Mouse (Mus musculus) splenic B cell, adult 2 months (primary cell): ENCODE measurements around the gene Dcst1.
A peak's percentile ranks its signal among the peaks of the same experiment; 100 is the strongest.

Source experiments
- DNase-seq: peaks from one replicate; pipeline ENCODE4 v3.0.0-alpha.2; 2011; ENCODE audit warnings: low read depth, low spot score
- H3K27me3 ChIP-seq: 2 replicates; pipeline ENCODE4 v1.6.1; 2012; ENCODE audit warnings: mild to moderate bottlenecking, low read length, moderate library complexity, mixed read lengths; ENCODE audit not compliant: control insufficient read depth, poor library complexity, insufficient read depth, severe bottlenecking
- H3K36me3 ChIP-seq: 2 replicates; pipeline ENCODE4 v1.6.1; 2012; ENCODE audit warnings: mild to moderate bottlenecking, low read length, moderate library complexity, mixed read lengths; ENCODE audit not compliant: control insufficient read depth, poor library complexity, insufficient read depth, severe bottlenecking

Dcst1 gene

DNA sequence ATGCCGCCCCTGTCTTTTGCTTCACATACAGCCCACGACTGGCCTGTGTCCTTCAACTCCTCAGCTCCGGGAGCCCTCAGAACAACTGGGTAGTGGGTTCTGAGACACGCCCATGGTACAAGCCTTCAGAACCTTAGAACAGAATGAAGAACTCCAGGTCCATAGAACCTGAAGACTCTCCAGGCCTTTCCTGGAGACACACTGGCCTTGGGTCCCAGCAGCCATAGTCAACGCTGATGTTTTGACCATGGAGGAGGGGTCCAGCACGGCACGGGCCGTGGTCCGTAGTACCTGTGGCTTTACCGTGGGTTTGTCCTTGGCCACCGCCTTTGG is at the start of gene Dcst1:
TSS of gene Dcst1 (minus strand) at position 101 of the 333 bp plus-strand sequence.
- H3K36me3 ChIP-seq, result no peaks in the 10 kb centered on the region
- DNase-seq, result no peak
- H3K27me3 ChIP-seq, result no peaks in the 10 kb centered on the region

DNA sequence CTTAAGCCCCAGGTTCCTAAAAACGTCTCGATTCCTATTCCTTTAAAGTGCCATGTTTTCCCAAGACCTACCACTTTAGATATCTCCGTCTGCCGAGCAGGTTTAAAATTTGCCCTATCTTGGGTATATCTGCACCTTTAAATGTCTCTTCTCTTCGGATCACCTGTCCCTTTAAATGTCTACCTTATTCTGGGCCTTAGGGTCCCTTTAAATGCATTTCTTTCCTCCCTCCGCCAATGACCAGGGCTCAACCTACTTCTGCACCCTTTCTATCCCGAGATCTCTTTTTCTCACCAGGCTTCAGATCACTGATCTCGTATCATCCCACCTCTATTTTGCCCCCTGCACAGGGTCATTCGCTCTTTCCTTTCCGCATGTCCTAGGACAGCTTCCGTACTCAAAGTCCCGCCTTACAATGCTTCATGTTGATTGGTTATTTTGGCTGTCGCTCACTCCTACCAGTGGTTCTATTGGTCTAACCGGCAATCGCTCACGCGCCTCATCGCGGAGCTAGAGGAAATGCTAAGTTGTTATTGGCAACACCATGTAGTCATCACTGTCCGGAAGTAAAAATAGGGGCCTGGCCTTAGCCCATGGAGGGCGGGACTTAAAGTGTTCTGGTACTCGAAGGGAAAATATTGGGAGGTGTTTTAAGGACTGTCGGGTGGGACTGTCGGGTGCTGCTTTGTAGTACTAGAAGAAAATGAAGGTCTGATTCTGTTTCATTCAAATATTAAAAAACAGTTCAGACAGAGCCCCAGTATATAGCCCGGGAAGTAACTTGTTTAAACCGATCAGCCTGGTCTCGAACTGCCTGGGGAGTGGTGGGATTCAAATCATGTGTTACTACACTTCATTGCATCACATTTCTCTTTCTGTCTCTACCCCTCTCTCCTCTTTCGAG is 46.7 kb upstream of the Dcst1 start, which contains the start of gene Flad1:
TSS of gene Flad1 (minus strand) at position 381 of the 904 bp plus-strand sequence.
- H3K27me3 ChIP-seq, result no peaks in the 10 kb centered on the region
- DNase-seq, result peak; percentile 100

DNA sequence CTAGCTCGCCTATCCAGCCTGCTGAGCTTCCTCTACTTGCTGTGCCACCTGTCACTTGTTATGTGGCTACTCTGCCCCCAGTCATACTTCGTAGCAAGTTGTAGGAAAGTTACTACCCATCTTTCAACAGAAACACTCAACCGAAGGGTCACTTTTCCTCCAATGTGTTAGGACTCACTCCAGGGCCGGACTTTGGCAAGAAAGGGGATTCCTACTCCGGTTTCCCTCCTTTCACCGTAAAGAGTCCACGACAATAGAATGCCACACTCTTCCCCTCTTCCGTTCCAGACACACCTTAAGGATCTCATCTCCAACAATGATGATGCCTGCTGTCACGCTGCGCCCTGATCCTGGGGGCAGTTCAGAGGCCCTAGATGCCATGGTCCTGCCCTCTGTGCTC is 45.8 kb upstream of the Dcst1 start:
- Histone ChIP-seq H3K36me3 (peaks cover 7% of the 10 kb centered on the region; the same call in 1 of the 2 replicates), H3K27me3 (no peaks in the 10 kb centered on the region)
- DNase-seq, result no peak

More for the DNA sequence above, 46.7 kb upstream of the Dcst1 start, which contains the start of gene Flad1:
- peaks cover 7% of the 10 kb centered on the region; the same call in 1 of the 2 replicates for H3K36me3 ChIP-seq

DNA sequence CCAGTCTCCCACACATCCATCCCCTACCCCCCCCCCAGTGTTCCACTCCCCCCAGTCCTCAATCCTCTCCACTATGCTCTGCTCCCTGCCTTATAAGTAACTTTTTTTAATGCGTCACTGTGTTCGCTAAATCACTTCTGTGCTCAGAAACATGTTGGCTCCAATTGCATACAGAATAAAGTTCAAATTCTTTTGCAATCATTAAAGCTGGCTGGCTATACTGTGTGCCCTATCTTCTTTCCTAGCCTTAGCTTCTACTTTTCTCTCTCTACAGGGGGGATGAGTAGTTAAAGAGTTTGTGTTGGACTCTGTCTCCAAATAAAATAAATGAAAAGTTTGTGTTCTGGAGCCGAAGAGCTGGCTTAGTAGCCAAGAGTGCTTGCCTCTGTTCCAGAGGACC is 44.6 kb upstream of the Dcst1 start:
- no peaks in the 10 kb centered on the region for H3K27me3 ChIP-seq
- no peak for DNase-seq
- H3K36me3 ChIP-seq, result peaks cover 10% of the 10 kb centered on the region

DNA sequence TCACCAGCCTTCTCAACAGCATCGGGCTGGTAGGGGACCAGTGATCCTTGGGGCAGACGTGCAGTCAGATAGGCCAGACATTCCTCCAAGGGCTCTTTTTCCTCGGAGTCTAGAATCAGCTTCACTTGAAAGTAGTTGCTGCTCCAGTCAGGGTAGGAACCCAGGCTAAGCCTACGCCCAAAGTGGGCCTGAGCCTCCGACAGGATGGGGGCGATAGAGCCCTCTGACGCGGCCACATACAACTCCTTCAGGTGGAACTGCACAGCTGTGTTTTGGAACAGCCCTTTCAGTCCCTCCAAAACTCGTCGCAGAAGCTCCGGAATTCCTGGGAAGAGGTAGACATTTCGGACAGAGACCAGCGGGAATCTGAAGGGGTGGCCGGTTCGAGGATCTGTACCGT is 43.4 kb upstream of the Dcst1 start:
- peaks cover 13% of the 10 kb centered on the region for H3K36me3 ChIP-seq
- no peaks in the 10 kb centered on the region for H3K27me3 ChIP-seq
- no peak for DNase-seq

DNA sequence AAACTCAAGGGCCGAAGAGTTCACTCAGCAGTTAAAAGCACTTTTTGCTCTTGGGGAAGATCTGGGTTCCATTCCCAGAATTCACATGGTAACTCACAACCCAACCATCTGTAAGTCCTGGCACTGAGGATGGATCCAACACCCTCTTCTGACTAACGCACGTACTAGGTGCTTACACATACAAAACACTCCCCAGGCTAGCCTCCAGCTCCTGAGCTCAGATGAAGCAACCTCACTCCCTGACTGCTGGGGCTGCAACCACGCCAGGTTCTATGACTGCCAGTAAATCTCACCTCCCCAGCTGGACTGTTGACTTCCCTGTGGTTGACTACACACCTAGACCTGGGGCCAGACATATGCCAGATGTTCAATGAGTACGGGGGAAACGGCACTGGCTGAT is 41.8 kb upstream of the Dcst1 start:
- Histone ChIP-seq H3K36me3 (peaks cover 17% of the 10 kb centered on the region), H3K27me3 (no peaks in the 10 kb centered on the region)
- no peak for DNase-seq

DNA sequence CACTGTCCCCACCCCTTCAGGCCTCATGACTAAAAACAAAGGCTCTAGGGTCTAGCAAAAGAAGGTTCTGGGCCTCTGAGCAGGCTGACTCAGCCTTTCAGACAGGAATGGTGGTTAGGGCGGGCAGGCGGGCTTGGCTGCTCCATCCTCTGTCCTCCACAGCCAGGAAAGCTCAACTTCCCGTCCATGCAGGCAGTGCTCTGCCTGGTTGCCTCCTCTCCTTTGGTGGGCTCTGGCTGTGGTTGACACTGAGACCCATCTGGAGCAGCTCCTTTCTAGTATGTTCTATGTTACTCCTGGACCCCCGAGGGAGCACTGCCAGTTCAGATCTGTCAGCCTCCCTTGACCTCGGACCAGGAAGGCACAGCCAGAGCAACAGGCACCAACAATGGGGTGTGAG is 37.6 kb upstream of the Dcst1 start, which contains the start of gene Lenep:
TSS of gene Lenep (minus strand) at position 101 of the 400 bp plus-strand sequence.
- H3K27me3 ChIP-seq, result no peaks in the 10 kb centered on the region
- peaks cover 15% of the 10 kb centered on the region for H3K36me3 ChIP-seq
- no peak for DNase-seq

DNA sequence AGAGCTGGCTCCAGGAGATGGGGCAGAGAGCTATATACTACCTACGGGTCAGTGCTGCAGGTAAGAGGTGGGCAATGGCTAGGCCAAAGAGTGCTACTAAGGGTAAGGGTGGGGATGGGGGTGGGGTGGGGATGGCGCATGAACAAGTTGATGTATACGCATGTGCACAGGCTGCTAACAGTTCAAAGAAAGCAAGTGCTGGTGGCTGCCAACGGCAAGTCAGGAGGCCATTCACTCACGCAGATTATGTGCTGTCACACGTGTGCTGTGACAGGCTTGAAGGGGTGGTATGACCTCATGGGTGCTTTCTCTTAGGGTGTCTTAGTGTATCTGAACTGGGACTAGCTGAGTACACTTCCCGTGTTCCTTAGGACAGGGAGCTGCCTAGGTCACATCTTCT is 36.3 kb upstream of the Dcst1 start:
- DNase-seq, result no peak
- Histone ChIP-seq H3K36me3 (peaks cover 15% of the 10 kb centered on the region), H3K27me3 (no peaks in the 10 kb centered on the region)

DNA sequence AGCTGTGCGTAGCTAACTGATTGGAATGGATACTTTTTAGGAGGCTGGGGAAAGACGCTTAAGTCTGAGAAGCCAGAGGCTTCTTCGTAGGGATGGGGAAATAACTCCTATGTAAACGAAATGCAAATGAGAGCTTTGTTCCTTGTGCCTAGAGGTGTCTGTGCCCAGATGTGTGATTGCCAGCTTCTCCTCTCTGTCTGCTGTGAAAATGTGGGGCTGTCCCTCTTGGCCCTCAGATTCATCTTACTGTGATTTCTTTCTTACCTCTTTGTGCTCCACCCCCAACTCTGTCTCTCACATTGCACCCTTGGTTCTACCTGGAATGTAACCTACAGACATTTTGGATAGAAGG is 31.6 kb upstream of the Dcst1 start:
- H3K36me3 ChIP-seq, result peaks cover 4% of the 10 kb centered on the region; the same call in 1 of the 2 replicates

DNA sequence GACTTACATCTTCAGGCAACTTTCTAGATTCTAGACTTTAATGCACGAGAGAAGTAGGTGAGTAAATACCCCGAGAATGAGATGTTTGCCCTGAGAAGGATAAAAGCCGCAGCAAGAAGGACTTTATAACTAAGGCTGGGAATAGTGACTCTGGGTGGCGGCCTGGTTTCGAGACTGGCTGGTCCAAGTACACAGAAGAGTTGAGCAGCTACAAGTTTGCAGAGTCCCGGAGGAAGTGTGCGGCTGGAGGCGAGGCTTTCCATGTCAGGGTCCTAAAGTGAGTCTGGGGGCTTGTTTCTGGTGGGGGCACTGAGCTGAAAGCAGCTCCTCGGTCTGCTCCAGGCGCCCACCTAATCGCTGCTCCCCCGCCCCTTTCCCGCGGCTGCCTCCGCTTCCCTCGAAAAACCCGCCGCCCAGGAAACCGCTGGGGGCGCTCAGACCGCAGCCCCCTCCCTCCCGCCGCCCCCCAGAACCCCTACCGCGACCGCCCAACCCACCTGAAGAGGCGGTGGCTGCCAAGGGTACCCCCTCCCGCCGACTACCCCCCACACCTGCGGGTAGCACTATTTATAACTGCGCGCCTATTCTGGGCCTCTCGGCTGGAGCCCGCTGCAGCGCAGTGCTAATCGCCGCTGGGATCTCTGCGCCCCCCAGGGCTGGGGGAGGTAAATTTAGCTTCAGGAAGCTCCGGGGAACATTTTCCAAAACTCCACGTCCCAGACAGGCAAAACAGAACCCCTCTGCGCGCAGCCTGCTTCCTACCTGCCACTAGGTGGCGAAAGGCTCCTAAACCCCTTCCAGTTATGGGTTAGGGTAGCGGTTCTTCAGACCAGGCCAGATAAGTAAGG is 31.0 kb upstream of the Dcst1 start:
- H3K36me3 ChIP-seq, result no peaks in the 10 kb centered on the region
- DNase-seq, result peak; percentile 73
- no peaks in the 10 kb centered on the region; the same call in 1 of the 2 replicates for H3K27me3 ChIP-seq

More for the DNA sequence above, 31.6 kb upstream of the Dcst1 start:
- H3K27me3 ChIP-seq, result no peaks in the 10 kb centered on the region; the same call in 1 of the 2 replicates
- DNase-seq, result no peak

DNA sequence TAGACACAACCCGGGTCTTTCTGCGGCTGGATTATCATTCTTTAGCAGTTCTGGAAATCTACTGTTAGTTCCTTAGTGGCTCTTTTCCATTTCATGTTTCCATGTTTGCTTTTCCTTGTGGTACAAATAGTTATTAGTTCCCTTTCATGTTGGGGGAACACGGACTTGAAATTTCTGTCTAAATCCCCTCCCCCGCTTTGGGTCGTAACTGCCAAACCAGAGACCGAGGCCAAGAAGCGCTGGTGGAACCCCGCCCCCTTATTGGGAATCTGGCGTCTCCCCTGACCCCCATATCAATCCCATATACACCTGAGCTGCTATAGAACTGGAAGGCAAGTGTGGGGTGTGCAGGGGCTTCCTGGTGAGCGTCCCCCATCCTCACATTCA is 30.4 kb upstream of the Dcst1 start:
- H3K27me3 ChIP-seq, result no peaks in the 10 kb centered on the region; the same call in 1 of the 2 replicates
- DNase-seq, result no peak
- no peaks in the 10 kb centered on the region for H3K36me3 ChIP-seq

DNA sequence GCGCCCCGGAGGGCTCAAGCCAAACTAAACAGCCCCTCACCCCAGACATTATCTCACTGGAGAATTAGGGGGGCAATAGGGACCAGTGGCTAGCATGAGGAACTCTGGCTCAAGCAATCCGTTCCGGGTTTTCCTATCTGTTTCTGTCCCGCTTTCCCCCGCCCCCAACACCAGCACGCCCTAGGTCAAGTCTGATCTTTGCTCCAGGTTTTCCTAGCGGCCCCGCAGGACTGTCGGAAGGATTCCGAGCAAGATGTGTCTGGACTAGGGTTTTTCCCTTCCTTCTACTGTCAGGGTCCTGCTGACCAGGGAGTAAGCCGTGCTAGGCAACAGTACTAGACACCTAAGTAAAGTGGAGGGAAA is 29.8 kb upstream of the Dcst1 start:
- peak; percentile 56 for DNase-seq
- no peaks in the 10 kb centered on the region for H3K36me3 ChIP-seq
- no peaks in the 10 kb centered on the region; the same call in 1 of the 2 replicates for H3K27me3 ChIP-seq

DNA sequence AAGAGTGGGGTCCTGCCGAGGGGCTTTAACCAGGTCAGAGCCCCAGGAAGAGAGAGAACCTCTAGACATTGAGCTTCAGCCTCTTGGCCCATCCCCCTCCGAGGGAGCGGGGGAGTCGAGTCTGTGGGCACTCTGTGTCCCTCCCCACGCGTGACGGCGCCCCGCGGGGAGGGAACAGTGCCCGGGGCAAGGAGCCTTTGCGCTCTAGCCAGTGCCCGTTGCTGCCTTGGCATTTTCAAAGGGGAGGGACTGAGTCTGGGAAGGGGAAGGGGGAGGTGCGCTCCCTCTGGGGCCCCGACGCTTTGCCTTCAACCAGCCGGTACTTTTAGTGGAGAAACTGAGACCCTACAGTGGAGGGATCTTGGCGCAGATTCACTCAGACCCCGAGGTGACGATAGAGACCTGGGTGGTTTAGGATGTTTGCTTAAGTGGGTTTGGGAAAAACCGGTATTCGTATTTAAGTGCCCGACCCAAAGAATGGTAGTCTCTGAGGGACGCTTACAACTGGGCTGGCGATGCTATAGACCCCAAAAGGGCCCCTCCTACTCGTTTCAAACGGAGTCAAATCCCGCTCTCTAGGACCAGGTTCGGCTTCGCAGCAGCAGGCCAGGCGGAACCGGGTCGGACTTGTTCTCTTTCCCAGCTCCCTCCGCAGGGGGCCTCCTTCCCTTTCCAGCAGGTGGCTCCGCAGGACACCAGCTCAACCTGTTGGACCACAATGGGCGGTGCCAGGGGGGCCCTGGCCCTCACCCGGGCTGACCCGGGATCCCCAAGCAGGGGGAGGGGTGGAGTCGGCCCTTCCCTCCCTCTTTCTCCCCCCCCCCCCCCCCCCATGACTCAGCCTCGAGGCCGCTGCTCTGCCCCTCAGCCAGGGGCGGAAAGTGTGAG is 29.2 kb upstream of the Dcst1 start, which contains the start of gene Zbtb7b:
TSS of gene Zbtb7b (minus strand) at position 771 of the 888 bp plus-strand sequence.
- Histone ChIP-seq H3K36me3 (no peaks in the 10 kb centered on the region), H3K27me3 (no peaks in the 10 kb centered on the region; the same call in 1 of the 2 replicates)
- peak; percentile 60 for DNase-seq

DNA sequence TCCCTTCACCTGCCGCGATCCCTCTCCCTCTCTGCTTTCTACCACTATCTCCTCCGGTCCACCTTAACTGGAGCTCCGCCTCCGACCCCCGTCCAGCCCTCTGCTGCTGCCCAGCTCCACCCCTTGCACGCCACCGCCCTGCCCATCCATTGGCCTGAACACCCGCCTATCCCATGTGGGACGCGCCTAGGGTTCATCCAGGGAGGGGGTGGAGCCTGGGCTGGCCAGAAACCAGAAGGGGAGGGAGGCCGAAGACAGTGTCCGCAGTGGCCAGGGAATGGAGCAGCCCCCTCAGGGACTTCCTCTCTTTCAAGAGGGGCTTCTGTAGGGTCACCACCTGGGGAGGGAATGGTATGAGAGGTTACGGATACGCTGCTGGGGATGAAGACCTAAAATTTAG is 28.6 kb upstream of the Dcst1 start:
- peak; percentile 95 for DNase-seq
- Histone ChIP-seq H3K36me3 (no peaks in the 10 kb centered on the region), H3K27me3 (no peaks in the 10 kb centered on the region; the same call in 1 of the 2 replicates)
